Mouse (Mus musculus) erythroblast, embryonic 14.5 days (primary cell): ENCODE measurements around the gene Otof. TPM values are rescaled to one million over a fixed set of nuclear protein-coding genes. Genes with fewer than 3 reads are reported as not detected.

Source experiments
- H3K27me3 ChIP-seq: 2 replicates; pipeline ENCODE4 v1.6.1; 2012; ENCODE audit warnings: inconsistent platforms; ENCODE audit not compliant: control insufficient read depth
- H3K36me3 ChIP-seq: 2 replicates; pipeline ENCODE4 v1.6.1; 2012; ENCODE audit warnings: mild to moderate bottlenecking, inconsistent platforms; ENCODE audit not compliant: control insufficient read depth
- H3K4me1 ChIP-seq: 2 replicates; pipeline ENCODE4 v1.6.1; 2012; ENCODE audit warnings: inconsistent platforms; ENCODE audit not compliant: control insufficient read depth
- H3K4me3 ChIP-seq: replicated peaks from 2 replicates; pipeline ENCODE3; 2012; ENCODE audit warnings: moderate library complexity, mild to moderate bottlenecking, inconsistent platforms
- H3K9me3 ChIP-seq: 2 replicates; pipeline ENCODE4 v1.6.1; 2012; ENCODE audit warnings: low read length, inconsistent platforms, mixed read lengths; ENCODE audit not compliant: control insufficient read depth
- GATA1 ChIP-seq: IDR thresholded peaks from 2 replicates; pipeline ENCODE4 v1.6.1; 2012; ENCODE audit warnings: low read length, inconsistent platforms, mixed read lengths
- TAL1 ChIP-seq: IDR thresholded peaks from 3 replicates; pipeline ENCODE4 v1.6.1; 2012; ENCODE audit warnings: low read length, inconsistent platforms, mixed read lengths
- polyA plus RNA-seq: library from polyadenylated mRNA; stranded (reverse); fragments of >175 nt; gene quantifications from 2 replicates; pipeline ENCODE4 v1.2.3, GENCODE M21; 2012

Otof gene
- not detected in 2 replicates for polyA plus RNA-seq

GRCm38 (mm10) chr5:30461821-30462220, at the start of gene Otof:
Otof (minus strand) TSS chr5:30461932.
- H3K4me1 ChIP-seq, result no peaks in the 10 kb centered on the region
- no peaks in the 10 kb centered on the region for H3K36me3 ChIP-seq
- H3K9me3 ChIP-seq, result no peaks in the 10 kb centered on the region
- TF ChIP-seq GATA1 (no peak), TAL1 (no peak)
- peaks cover 20% of the 10 kb centered on the region for H3K27me3 ChIP-seq
- H3K4me3 ChIP-seq, result no peak within 1 kb of the TSS

GRCm38 (mm10) chr5:30497299-30497698, 35.6 kb upstream of the Otof start:
- Histone ChIP-seq H3K9me3 (no peaks in the 10 kb centered on the region), H3K4me3 (no peak overlapping the region), H3K36me3 (no peaks in the 10 kb centered on the region), H3K27me3 (no peaks in the 10 kb centered on the region), H3K4me1 (no peaks in the 10 kb centered on the region)
- TF ChIP-seq TAL1 (no peak), GATA1 (no peak)

- H3K9me3 ChIP-seq, result no peaks in the 10 kb centered on the region
- H3K4me3 ChIP-seq, result no peak overlapping the region
- H3K4me1 ChIP-seq, result no peaks in the 10 kb centered on the region
- TF ChIP-seq GATA1 (no peak), TAL1 (no peak)
- no peaks in the 10 kb centered on the region for H3K36me3 ChIP-seq
- no peaks in the 10 kb centered on the region for H3K27me3 ChIP-seq
These were observed 35.1 kb upstream of the Otof start for GRCm38 (mm10) chr5:30496821-30497220.

- no peaks in the 10 kb centered on the region for H3K27me3 ChIP-seq
- H3K4me3 ChIP-seq, result no peak overlapping the region
- no peaks in the 10 kb centered on the region for H3K4me1 ChIP-seq
- no peaks in the 10 kb centered on the region for H3K36me3 ChIP-seq
- no peak for TF ChIP-seq GATA1
- TF ChIP-seq TAL1, result no peak
- H3K9me3 ChIP-seq, result no peaks in the 10 kb centered on the region
These were observed 33.6 kb upstream of the Otof start for GRCm38 (mm10) chr5:30495288-30495687.

GRCm38 (mm10) chr5:30494606-30495005, 32.9 kb upstream of the Otof start:
- H3K27me3 ChIP-seq, result no peaks in the 10 kb centered on the region

GRCm38 (mm10) chr5:30493723-30494122, 32.0 kb upstream of the Otof start:
- no peaks in the 10 kb centered on the region for H3K36me3 ChIP-seq

More at GRCm38 (mm10) chr5:30494606-30495005, 32.9 kb upstream of the Otof start:
- H3K4me3 ChIP-seq, result no peak overlapping the region
- no peaks in the 10 kb centered on the region for H3K4me1 ChIP-seq
- no peaks in the 10 kb centered on the region for H3K36me3 ChIP-seq
- TF ChIP-seq GATA1 (no peak), TAL1 (no peak)
- no peaks in the 10 kb centered on the region for H3K9me3 ChIP-seq

GRCm38 (mm10) chr5:30490845-30491244, 29.1 kb upstream of the Otof start:
- Histone ChIP-seq H3K4me1 (no peaks in the 10 kb centered on the region), H3K4me3 (no peak overlapping the region), H3K9me3 (no peaks in the 10 kb centered on the region), H3K27me3 (no peaks in the 10 kb centered on the region), H3K36me3 (no peaks in the 10 kb centered on the region)
- no peak for TF ChIP-seq GATA1
- TF ChIP-seq TAL1, result no peak

More at GRCm38 (mm10) chr5:30493723-30494122, 32.0 kb upstream of the Otof start:
- TF ChIP-seq GATA1 (no peak), TAL1 (no peak)
- Histone ChIP-seq H3K27me3 (no peaks in the 10 kb centered on the region), H3K9me3 (no peaks in the 10 kb centered on the region), H3K4me3 (no peak overlapping the region), H3K4me1 (no peaks in the 10 kb centered on the region)

GRCm38 (mm10) chr5:30490215-30490614, 28.5 kb upstream of the Otof start:
- Histone ChIP-seq H3K36me3 (no peaks in the 10 kb centered on the region), H3K4me3 (no peak overlapping the region), H3K4me1 (no peaks in the 10 kb centered on the region), H3K9me3 (no peaks in the 10 kb centered on the region), H3K27me3 (no peaks in the 10 kb centered on the region)
- TF ChIP-seq GATA1 (no peak), TAL1 (no peak)

GRCm38 (mm10) chr5:30485136-30485535, 23.4 kb upstream of the Otof start:
- no peaks in the 10 kb centered on the region for H3K36me3 ChIP-seq
- no peak for TF ChIP-seq GATA1
- TF ChIP-seq TAL1, result no peak
- H3K9me3 ChIP-seq, result no peaks in the 10 kb centered on the region
- H3K4me3 ChIP-seq, result no peak overlapping the region
- H3K27me3 ChIP-seq, result no peaks in the 10 kb centered on the region
- H3K4me1 ChIP-seq, result no peaks in the 10 kb centered on the region

GRCm38 (mm10) chr5:30484591-30484990, 22.9 kb upstream of the Otof start:
- no peaks in the 10 kb centered on the region for H3K27me3 ChIP-seq
- H3K4me3 ChIP-seq, result no peak overlapping the region
- no peaks in the 10 kb centered on the region for H3K9me3 ChIP-seq
- H3K36me3 ChIP-seq, result no peaks in the 10 kb centered on the region
- TF ChIP-seq GATA1, result no peak
- TF ChIP-seq TAL1, result no peak
- H3K4me1 ChIP-seq, result no peaks in the 10 kb centered on the region
